Mouse (Mus musculus): Measurements from ENCODE around the gene Gm973. TPM values are rescaled to one million over a fixed set of nuclear protein-coding genes. Genes with fewer than 3 reads are reported as not detected.

The Gm973 gene
- total and polyA plus RNA-seq, 3 experiments = 2.3 to 14.9 (median 7.6) TPM

DNA sequence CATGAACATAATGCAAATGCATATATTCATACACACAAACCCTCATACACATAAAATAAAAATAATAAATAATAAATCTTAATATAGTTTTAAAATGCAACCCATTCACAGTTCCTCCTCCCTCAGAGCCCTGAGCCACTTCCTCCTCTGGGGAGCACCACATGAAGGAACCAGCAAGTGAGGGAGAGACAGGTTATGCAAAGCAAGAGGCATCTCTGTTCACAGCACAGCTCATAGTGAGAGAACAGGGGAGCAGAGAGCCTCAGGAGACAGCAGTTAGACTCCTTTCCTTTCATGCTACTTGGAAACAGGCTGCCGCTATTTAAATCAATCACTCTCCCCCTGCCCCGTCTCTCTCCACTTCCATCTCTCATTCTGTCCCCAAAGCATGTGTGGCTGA, 47.5 kb downstream of the Gm973 start:
- dilution Hi-C loops (cut with MboI; ENCODE audit: extremely low pct_ligation_motif_present, extremely low pct_unique_long_range_greater_than_20kb, low sequenced_read_pairs) (no loop called here), in situ Hi-C loops (cut with MboI; ENCODE audit: low pct_ligation_motif_present, low pct_unique_long_range_greater_than_20kb, low sequenced_read_pairs) (no loop called here)
- peak overlapping the region; percentile 30 for H3K4me2 ChIP-seq (ENCODE audit: insufficient read depth, low read depth, poor library complexity, severe bottlenecking)

DNA sequence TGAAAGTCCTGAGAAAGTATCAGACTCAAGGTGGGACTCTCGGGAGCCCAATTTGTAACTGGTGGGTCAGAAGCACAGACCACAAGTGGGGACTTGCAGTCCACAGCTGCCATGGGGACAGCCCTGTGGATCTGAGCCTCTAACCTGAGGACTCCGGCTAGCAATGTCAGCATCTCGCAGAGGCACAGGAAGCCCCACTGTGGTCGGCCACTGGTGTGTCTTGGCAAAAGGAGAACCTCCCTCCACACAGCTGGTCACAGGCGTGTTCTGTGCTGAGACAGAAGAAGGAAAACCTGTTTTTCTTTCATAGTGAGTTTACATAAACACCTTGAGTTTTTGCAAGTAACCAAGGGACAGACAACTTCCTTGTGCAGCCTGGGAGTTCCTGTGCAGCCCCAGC, 49.7 kb downstream of the Gm973 start:
- dilution Hi-C loops (cut with MboI; ENCODE audit: extremely low pct_ligation_motif_present, extremely low pct_unique_long_range_greater_than_20kb, low sequenced_read_pairs) = no loop called here

More for the DNA sequence above, 47.5 kb downstream of the Gm973 start:
- Histone ChIP-seq H3K36me3 (replicated peaks in 1 of 2; ENCODE audit: control insufficient read depth in 1 of 2, insufficient read depth in 1 of 2, low read length in 1 of 2) (no peaks in the 10 kb centered on the region), H3K27ac (ENCODE audit: insufficient read depth, low read depth) (no peak overlapping the region), H3K79me2 (replicated peaks; ENCODE audit: control insufficient read depth, extremely low read depth, insufficient read depth, poor library complexity, severe bottlenecking) (no peaks in the 10 kb centered on the region), H3K4me1 (ENCODE audit: control insufficient read depth in 1 of 2, insufficient read depth in 2 of 2) (peaks cover 11 to 38% of the 10 kb centered on the region in 2 experiments), H3K9me3 (replicated peaks; ENCODE audit: low read length) (peaks cover 6% of the 10 kb centered on the region), H3K9ac (ENCODE audit: insufficient read depth, low read depth) (no peak overlapping the region), H3K4me3 (replicated peaks in 1 of 3; ENCODE audit: low read depth in 2 of 3, low read length in 2 of 3, poor library complexity in 1 of 3) (no peak overlapping the region), H3K27me3 (replicated peaks) (no peaks in the 10 kb centered on the region)
- peak; percentile 37; the same call in 1 of the 2 replicates for TF ChIP-seq MEF2A (IDR thresholded peaks at IDR 0.05; ENCODE audit: borderline replicate concordance, low read depth, low read length)
- TF ChIP-seq EP300 (IDR thresholded peaks at IDR 0.05; ENCODE audit: low read length) = peak; percentile 48; the same call in 1 of the 2 replicates
- TF ChIP-seq ZNF384 (IDR thresholded peaks at IDR 0.05; ENCODE audit: low read depth, low read length) = no peak
- peak; percentile 59; the same call in 1 of the 2 replicates for TF ChIP-seq ELF1 (IDR thresholded peaks at IDR 0.05; ENCODE audit: low read depth, low read length)
- TF ChIP-seq RCOR1 (conservative IDR thresholded peaks at IDR 0.05; ENCODE audit: low read depth, low read length) = no peak
- TF ChIP-seq IRF4 (IDR thresholded peaks at IDR 0.05; ENCODE audit: low read depth, low read length) = peak; percentile 87
- 0 out of 2 replicates have a peak, but pooled peaks have one; percentile 8 for TF ChIP-seq JUN (IDR thresholded peaks at IDR 0.05; ENCODE audit: insufficient read depth, low read depth, low read length)
- no peak for TF ChIP-seq USF2 (conservative IDR thresholded peaks at IDR 0.05; ENCODE audit: low read depth, low read length)
- peak; percentile 77 for DNase-seq (ENCODE audit: extremely low read depth)

DNA sequence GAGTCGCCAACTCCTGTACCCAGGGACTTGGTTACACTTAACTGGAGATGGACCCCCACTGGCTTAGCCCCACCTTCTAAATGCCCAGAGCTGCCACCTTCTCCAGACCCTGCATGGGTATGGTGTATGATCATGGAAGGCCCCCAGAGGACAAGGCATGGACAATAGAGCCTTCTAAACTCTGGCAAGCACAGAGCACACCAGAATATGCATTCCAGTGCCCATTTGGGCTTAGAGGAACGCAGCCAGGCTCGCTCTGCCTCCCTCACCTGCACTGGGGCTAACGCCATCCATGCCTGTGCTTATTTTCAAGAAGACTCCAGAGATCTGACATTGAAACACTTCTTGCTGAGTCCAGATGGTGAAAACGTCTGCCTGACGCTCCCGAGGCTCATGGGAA, 50.2 kb downstream of the Gm973 start:
- in situ Hi-C loops (cut with MboI; ENCODE audit: low pct_ligation_motif_present, low pct_unique_long_range_greater_than_20kb, low sequenced_read_pairs) = loop anchor here (5.0 kb wide), 1 partner anchor 41 kb away; no protein-coding TSS in a partner anchor
- no peak for DNase-seq (ENCODE audit: extremely low read depth)

More for the DNA sequence above, 49.7 kb downstream of the Gm973 start:
- Histone ChIP-seq H3K9me3 (replicated peaks; ENCODE audit: low read length) (peaks cover 6% of the 10 kb centered on the region), H3K4me3 (replicated peaks in 1 of 3; ENCODE audit: low read depth in 2 of 3, low read length in 2 of 3, poor library complexity in 1 of 3) (no peak overlapping the region), H3K4me2 (ENCODE audit: insufficient read depth, low read depth, poor library complexity, severe bottlenecking) (no peak overlapping the region), H3K9ac (ENCODE audit: insufficient read depth, low read depth) (no peak overlapping the region), H3K27me3 (replicated peaks) (no peaks in the 10 kb centered on the region), H3K4me1 (ENCODE audit: control insufficient read depth in 1 of 2, insufficient read depth in 2 of 2) (peaks cover 11 to 38% of the 10 kb centered on the region in 2 experiments), H3K36me3 (replicated peaks in 1 of 2; ENCODE audit: control insufficient read depth in 1 of 2, insufficient read depth in 1 of 2, low read length in 1 of 2) (no peaks in the 10 kb centered on the region), H3K79me2 (replicated peaks; ENCODE audit: control insufficient read depth, extremely low read depth, insufficient read depth, poor library complexity, severe bottlenecking) (no peaks in the 10 kb centered on the region), H3K27ac (ENCODE audit: insufficient read depth, low read depth) (no peak overlapping the region)
- in situ Hi-C loops (cut with MboI; ENCODE audit: low pct_ligation_motif_present, low pct_unique_long_range_greater_than_20kb, low sequenced_read_pairs) = loop anchor here (5.0 kb wide), 1 partner anchor 41 kb away; no protein-coding TSS in a partner anchor
- DNase-seq (ENCODE audit: extremely low read depth) = no peak
- TF ChIP-seq KAT2A (IDR thresholded peaks at IDR 0.05; ENCODE audit: insufficient replicate concordance, low read length) (no peak), TBP (conservative IDR thresholded peaks at IDR 0.05; ENCODE audit: low read depth, low read length) (no peak), IRF4 (IDR thresholded peaks at IDR 0.05; ENCODE audit: low read depth, low read length) (no peak), USF2 (conservative IDR thresholded peaks at IDR 0.05; ENCODE audit: low read depth, low read length) (no peak), USF1 (IDR thresholded peaks at IDR 0.05; ENCODE audit: low read depth, low read length) (no peak), NRF1 (IDR thresholded peaks at IDR 0.05; ENCODE audit: low read depth, low read length) (no peak), E2F4 (IDR thresholded peaks at IDR 0.05; ENCODE audit: insufficient replicate concordance, low read depth, low read length) (no peak), MAZ (IDR thresholded peaks at IDR 0.05; ENCODE audit: low read depth, low read length) (no peak), MAFK (IDR thresholded peaks at IDR 0.05; ENCODE audit: insufficient replicate concordance, low read length) (no peak), RAD21 (IDR thresholded peaks at IDR 0.05; ENCODE audit: low read depth, low read length) (no peak), BHLHE40 (IDR thresholded peaks at IDR 0.05; ENCODE audit: low read depth, low read length) (no peak)

More for the DNA sequence above, 50.2 kb downstream of the Gm973 start:
- Histone ChIP-seq H3K27ac (ENCODE audit: insufficient read depth, low read depth) (no peak overlapping the region), H3K36me3 (replicated peaks in 1 of 2; ENCODE audit: control insufficient read depth in 1 of 2, insufficient read depth in 1 of 2, low read length in 1 of 2) (no peaks in the 10 kb centered on the region), H3K4me2 (ENCODE audit: insufficient read depth, low read depth, poor library complexity, severe bottlenecking) (no peak overlapping the region), H3K9me3 (replicated peaks; ENCODE audit: low read length) (peaks cover 6% of the 10 kb centered on the region), H3K4me3 (replicated peaks in 1 of 3; ENCODE audit: low read depth in 2 of 3, low read length in 2 of 3, poor library complexity in 1 of 3) (no peak overlapping the region), H3K27me3 (replicated peaks) (no peaks in the 10 kb centered on the region), H3K9ac (ENCODE audit: insufficient read depth, low read depth) (no peak overlapping the region), H3K79me2 (replicated peaks; ENCODE audit: control insufficient read depth, extremely low read depth, insufficient read depth, poor library complexity, severe bottlenecking) (no peaks in the 10 kb centered on the region), H3K4me1 (ENCODE audit: control insufficient read depth in 1 of 2, insufficient read depth in 2 of 2) (peaks cover 11 to 38% of the 10 kb centered on the region in 2 experiments)
- dilution Hi-C loops (cut with MboI; ENCODE audit: extremely low pct_ligation_motif_present, extremely low pct_unique_long_range_greater_than_20kb, low sequenced_read_pairs) = no loop called here
- TF ChIP-seq NELFE (IDR thresholded peaks at IDR 0.05; ENCODE audit: low read depth, low read length) (no peak), ZNF384 (IDR thresholded peaks at IDR 0.05; ENCODE audit: low read depth, low read length) (no peak), E2F4 (IDR thresholded peaks at IDR 0.05; ENCODE audit: insufficient replicate concordance, low read depth, low read length) (no peak), TCF12 (IDR thresholded peaks at IDR 0.05; ENCODE audit: low read depth, low read length) (no peak), ZMIZ1 (IDR thresholded peaks at IDR 0.05; ENCODE audit: low read depth, low read length) (no peak)

All from CH12.LX (cell line).